Mouse (Mus musculus) kidney, adult 2 months (tissue): ENCODE measurements at regions not wholly inside any gene's neighbourhood (a gene's known extent, or its start where the extent isn't known, plus 50 kb on each side); places are given as distances from the start of the nearest gene placed in this dataset.

ENCODE experiments used
- CTCF ChIP-seq: fragments of 200-500 bp; conservative IDR thresholded peaks from 2 replicates; pipeline ENCODE4 v1.5.1; 2011; ENCODE audit warnings: low read depth, mild to moderate bottlenecking, control low read depth, low read length, moderate library complexity, mixed read lengths; ENCODE audit not compliant: insufficient read depth, insufficient read length
- POLR2A ChIP-seq: fragments of 200-500 bp; IDR thresholded peaks from one replicate; pipeline ENCODE4 v1.6.1; 2011; ENCODE audit warnings: low read depth, low read length, control low read depth

DNA sequence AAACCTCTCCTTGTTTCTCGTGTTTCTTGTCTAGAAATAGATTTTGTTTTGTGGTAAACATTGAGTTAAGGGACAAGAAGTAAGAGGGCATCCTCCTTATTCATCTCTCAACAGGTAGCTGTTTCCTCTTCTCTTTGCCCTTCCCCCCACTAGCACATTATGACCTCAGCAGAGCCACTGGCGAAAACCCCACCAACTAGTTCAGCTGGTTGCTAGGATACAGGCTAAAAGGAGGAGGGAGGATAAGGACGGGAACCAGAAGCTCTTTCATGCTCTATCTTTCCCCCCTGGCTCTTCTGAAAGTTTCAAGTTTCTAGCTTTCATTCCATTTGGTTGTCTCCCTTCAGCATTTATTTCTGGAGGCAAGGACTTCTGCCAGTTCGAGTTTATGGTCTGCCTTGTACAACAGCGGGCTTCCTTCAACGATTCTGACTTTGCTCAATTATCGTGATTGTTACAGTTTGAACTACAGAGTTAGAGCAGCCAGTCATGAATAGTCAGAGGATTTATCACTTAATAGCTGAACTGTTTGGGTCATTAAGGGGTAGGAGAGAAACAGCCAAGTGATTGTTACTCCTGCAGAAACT lies 78.8 kb upstream of the Acsl4 start:
- TF ChIP-seq CTCF (no peak), POLR2A (no peak)
